Mouse (Mus musculus) granulocyte monocyte progenitor cell, adult 5-6 weeks (primary cell): ENCODE data around the gene Suco. TPM values are rescaled to one million over a fixed set of nuclear protein-coding genes. Genes with fewer than 3 reads are reported as not detected.
A peak's percentile ranks its signal among the peaks of the same experiment; 100 is the strongest.

ENCODE experiments used
- ATAC-seq: replicated peaks from 2 replicates; pipeline ENCODE4 v1.8.0; 2016; ENCODE audit warnings: mild to moderate bottlenecking, moderate TSS enrichment, inconsistent platforms; ENCODE audit not compliant: poor library complexity, severe bottlenecking
- total RNA-seq, 2 experiments: library from RNA; stranded (forward) in 1 of 2; stranded (reverse) in 1 of 2; fragments of 200-712, 200-1000 nt in 1 of 2; fragments of >200 nt in 1 of 2; fragmentation: Nextera tagmentation in 1 of 2; gene quantifications; 2 replicates each; pipeline ENCODE4 v1.2.3; 2014 to 2017

The Suco gene
- total RNA-seq, 2 experiments from 2014 or later, result 30.5 to 102 TPM

- ATAC-seq, result no peak
Measured at GRCm38 (mm10) chr1:161793321-161793720, 83.2 kb downstream of the Suco start.

- no peak for ATAC-seq
Measured at GRCm38 (mm10) chr1:161792687-161792969, 83.9 kb downstream of the Suco start.

GRCm38 (mm10) chr1:161791854-161792686 is 84.4 kb downstream of the Suco start:
- 0 out of 2 replicates have a peak, but pooled peaks have one; percentile 16 for ATAC-seq

- ATAC-seq, result no peak
Measured at GRCm38 (mm10) chr1:161788339-161788738, 88.1 kb downstream of the Suco start, which contains the start of gene Fasl. Gene Fasl, minus strand, starts transcription at chr1:161788495.

- no peak for ATAC-seq
Measured at GRCm38 (mm10) chr1:161782725-161783124, 93.8 kb downstream of the Suco start.

GRCm38 (mm10) chr1:161781594-161781993 is 94.9 kb downstream of the Suco start:
- ATAC-seq, result peak; percentile 82

GRCm38 (mm10) chr1:161779057-161779456 is 97.4 kb downstream of the Suco start:
- ATAC-seq, result peak; percentile 33; the same call in 1 of the 2 replicates

- no peak for ATAC-seq
Measured at GRCm38 (mm10) chr1:161775151-161775550, 101.3 kb downstream of the Suco start.

GRCm38 (mm10) chr1:161771293-161771692 is 105.2 kb downstream of the Suco start:
- no peak for ATAC-seq

GRCm38 (mm10) chr1:161769329-161769728 is 107.2 kb downstream of the Suco start:
- ATAC-seq, result no peak

GRCm38 (mm10) chr1:161767101-161767524 is 109.4 kb downstream of the Suco start:
- ATAC-seq, result peak; percentile 91

GRCm38 (mm10) chr1:161766656-161767055 is 109.8 kb downstream of the Suco start:
- peak; percentile 95 for ATAC-seq

Other genes starting within 250 kb of the Suco start
- gene Fasl, start 88.2 kb downstream of the Suco start, total RNA-seq (2014; fragmentation: Nextera tagmentation), result not detected in 2 replicates
- not detected in 2 replicates for gene Fasl, start 88.2 kb downstream of the Suco start, total RNA-seq (2017)
- 17.2 and 17.9 TPM in 2 replicates for gene Pigc, start 92.5 kb upstream of the Suco start, total RNA-seq (2014; fragmentation: Nextera tagmentation)
- gene Pigc, start 92.5 kb upstream of the Suco start, total RNA-seq (2017), result 19.0 and 23.6 TPM in 2 replicates
- not detected in 2 replicates for gene 4930558K02Rik, start 103.0 kb upstream of the Suco start, total RNA-seq (2014; fragmentation: Nextera tagmentation)
- not detected in 2 replicates for gene 4930558K02Rik, start 103.0 kb upstream of the Suco start, total RNA-seq (2017)